Mouse (Mus musculus): ENCODE measurements around the gene Usp30.
A peak's percentile ranks its signal among the peaks of the same experiment; 100 is the strongest.

Gene Usp30

DNA sequence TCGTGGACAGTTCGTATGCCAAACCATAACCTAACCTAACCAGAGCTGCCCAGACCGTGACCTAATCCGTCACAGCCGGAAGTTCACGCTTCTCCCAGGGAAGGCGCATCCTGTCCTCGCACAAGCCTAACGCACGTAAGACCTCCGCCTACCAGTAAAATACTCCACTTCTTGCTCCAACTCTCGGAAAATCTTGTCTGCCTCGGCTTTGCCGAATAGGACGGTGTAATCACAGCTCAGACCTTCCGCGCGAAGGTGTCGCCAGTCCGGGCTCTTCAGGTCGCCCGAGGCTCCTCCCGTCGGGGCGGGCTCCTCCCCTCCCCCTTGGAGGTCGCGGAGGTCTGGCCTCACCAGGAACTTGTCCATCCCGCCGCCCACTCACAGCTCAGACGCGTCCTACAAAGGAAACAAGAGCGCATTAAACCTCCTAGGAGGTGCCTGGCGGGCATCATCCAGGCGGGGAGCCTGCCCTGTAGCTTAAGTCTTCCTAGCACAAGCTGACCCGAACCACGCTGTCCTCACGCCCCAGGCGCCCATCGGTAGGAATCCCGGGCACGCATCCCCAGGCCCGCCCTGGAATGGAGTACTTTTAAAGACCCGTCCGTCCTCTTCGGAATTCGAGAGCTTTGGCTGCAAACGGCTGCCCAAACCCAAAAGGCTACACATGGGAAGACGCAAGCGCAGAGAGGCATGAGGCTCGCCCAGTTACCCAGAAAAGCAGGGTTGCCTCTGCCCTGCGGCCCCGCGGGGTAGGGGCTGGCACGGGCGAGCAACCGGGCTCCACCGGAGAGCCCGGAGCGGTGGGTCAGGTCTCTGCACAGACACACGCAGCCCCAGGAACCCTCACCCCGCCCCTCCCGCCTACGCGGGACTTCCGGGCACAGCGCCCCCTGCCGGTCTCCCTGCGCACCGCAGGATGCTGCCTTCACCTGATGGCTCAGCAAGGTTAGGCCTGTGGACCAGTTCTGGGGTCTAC, 62.4 kb downstream of the Usp30 start, which contains the start of gene Alkbh2:
Gene Alkbh2 (minus strand): TSS at position 845 of the 976 bp plus-strand sequence.
- peak; percentile 77 to 91 for DNase-seq (ENCODE audit: low spot score in 2 of 2)

DNA sequence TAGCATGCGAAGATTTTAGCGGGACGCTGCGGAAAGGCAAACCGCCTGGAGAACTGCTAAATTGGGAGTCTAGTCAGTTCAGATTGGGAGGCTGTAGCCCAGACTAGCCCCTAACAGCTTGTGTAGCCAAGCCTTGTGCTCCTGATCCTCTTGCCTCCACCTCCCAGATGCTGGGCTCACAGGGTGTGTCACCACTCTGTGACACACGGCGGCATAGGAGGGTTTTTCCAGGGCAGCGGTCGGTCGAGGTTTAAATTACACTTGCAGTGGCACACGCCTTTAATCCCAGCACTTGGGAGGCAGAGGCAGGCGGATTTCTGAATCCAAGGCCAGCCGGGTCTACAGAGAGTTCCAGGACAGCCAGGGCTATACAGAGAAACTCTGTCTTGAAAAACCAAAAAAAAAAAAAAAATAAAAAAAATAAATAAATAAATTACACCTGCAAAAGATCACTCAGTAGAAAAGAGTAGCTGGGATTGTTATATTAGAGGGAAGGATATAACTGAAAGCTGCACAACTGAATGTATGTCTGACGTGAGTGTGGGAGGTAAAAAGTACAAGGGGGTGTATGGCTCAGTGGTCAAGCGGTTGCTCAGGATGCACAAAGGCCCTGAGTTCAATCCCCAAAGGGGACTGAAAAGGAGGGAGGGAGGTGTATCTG, 64.4 kb downstream of the Usp30 start:
- DNase-seq (ENCODE audit: low spot score in 2 of 2), result peak in 1 of 2 experiments; percentile 14

DNA sequence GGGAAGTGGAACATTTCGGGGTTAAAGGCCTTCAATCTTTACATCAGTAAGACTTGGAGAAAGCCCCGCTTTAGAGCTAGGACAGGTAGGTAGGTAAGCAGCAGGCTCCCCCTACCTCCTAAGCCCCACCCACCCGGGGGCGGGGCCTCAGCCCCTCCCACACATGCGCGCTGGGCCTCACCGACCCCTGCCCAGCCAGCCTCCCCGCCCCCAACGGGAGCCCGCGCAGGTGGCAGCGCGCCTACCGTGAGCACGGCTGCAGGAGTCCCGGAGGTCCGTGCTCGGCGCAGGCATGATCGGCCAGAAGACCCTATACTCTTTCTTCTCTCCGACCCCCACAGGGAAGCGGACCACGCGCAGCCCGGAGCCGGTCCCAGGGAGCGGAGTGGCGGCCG, 64.9 kb downstream of the Usp30 start, which contains the start of gene Ung:
Gene Ung (plus strand): TSS at position 176 of the 395 bp plus-strand sequence.
- peak; percentile 72 to 77 for DNase-seq (ENCODE audit: low spot score in 2 of 2)

DNA sequence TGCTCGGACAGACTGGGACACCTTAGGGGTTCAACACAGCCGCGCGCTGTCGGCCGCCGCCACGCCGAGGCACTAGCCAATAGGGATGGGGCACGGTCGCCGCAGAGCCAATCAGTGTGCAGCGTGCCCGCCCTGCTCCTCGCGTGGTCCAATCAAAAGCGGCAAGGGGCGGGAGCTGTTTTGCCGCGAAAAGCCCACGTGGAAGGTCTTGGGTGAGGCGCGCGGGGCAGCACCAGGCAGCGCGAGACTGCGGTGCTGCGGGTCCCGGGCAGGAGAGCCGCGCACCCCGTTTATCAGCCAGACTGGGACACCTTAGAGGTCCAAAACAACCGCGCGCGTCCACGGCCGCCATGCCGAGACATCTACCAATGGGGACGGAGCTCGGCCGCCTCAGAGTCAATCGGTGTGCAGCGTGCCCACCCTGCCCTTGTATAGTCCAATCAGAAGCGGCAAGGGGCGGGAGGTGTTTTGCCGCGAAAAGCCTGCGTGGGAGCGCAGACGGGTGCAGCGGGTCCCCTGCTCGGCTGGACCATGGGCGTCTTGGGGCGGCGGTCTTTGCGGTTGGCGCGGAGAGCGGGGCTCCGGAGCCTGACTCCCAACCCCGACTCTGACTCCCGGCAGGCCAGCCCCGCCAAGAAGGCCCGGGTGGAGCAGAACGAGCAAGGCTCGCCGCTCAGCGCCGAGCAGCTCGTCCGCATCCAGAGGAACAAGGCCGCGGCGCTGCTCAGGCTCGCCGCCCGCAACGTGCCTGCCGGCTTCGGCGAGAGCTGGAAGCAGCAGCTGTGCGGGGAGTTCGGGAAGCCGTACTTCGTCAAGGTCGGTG, 65.6 kb downstream of the Usp30 start:
- DNase-seq (ENCODE audit: low spot score in 2 of 2), result peak; percentile 89 to 95

DNA sequence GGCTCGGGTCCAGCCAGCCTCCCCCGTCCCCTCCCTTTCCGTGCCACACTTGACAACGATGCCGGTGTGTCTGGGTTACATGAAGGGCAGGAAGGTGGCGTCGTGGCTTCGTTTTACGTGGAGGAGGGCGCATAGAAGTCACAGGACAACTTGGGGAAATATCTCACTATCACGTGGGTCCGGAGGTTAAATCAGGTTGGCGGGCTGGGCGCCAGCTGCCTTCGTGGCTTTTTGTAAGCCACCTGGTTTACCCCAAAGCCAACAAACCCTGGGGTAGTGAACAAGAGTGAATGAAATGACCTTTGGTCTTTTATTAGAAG, 66.2 kb downstream of the Usp30 start:
- DNase-seq (ENCODE audit: low spot score in 2 of 2), result peak in 1 of 2 experiments; percentile 37

DNA sequence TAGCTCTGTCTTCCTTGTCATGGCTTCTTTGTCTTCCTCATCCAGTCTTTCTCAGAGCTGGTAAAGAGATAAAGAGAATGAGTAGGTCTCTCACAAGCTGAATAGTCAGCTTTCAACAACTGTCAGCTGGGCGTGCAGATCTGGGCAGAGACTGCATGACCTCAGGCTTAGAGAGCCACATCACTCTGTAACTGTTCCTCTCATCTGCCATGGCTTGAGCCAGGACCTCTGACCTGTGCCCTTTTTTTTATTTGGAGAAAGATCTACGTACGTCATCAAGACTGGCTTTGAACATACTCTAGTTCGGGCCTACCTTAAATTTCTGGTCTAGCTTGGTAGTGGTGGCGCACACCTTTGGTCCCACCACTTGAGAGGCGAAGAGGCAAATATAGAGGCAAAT, 67.6 kb downstream of the Usp30 start:
- DNase-seq (ENCODE audit: low spot score in 2 of 2), result no peak

DNA sequence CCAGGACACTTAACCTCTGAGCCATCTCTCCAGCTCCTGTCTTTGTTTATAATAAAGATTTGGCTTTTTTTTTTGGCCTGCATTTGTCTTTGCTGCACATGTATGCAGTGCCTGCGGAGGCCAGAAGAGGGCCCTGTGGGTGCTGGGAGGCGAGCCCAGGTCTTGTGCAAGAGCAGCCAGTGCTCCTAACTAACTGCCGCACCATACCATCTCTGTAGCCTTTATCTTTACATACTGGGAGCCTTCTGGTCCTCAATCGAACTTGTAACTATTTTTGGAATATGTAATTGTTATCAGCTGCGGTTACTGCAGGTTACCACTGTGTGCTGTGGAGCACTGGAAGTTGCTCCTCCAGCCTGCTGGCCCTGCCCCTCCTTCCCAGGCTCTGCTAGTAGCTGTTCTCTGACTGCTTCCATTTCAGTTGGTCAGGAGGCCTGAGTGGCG, 68.9 kb downstream of the Usp30 start:
- no peak for DNase-seq (ENCODE audit: low spot score in 2 of 2)

DNA sequence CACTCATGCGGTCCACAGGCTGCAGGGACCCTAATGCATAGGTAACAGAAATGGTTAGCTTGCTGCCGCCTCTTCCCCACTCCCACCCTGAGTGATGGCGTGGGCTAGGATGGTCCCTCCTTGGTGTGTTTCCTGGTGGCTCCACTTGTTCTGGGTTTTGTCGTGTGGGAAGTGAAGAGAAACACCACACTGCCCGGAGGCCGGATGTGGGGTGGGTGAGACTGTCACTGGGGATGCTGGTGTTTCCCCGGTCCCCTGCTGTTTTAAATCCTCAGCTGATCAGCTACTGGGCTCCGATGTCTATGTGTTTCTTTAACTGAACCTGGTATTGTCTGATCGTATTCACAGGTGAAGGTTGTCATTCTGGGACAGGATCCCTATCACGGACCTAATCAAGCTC, 70.3 kb downstream of the Usp30 start:
- no peak for DNase-seq (ENCODE audit: low spot score in 2 of 2)

DNA sequence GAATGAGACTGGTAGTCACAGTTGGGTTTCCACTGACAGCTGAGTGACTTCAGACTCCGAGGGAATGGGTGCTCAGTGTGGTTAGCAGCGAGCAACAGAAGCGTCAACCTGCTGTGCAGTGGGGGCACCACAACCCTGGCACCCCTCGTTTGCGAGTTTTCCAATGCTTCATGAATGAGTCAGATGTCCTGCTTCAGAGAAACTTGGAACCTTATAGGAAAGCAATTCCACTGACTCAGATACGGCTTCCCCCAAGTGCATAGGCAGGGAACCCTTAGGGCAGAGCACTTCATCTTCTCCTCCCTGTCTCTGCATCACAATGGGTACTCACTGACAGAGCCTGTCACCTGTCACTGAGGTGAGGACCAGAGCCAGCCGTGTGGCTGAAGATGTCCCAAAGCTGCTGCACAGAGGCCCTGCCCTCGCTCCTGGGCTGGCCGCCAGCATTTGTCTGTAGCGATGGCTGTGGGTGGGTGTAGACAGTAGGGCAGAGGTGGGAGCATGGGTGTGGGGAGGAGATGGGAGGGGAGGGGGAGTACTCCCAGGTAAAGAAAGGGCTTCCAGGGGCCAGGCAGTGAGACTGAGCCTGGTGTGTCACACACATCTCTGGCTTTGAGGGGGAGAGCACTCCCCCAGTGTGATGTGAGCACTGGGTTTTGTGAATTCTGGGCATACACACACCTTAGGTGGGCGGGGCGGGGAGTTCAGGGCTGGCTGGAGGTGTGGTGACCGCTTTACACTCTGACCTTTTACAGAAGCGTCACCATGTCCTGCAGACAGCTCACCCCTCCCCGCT, 72.4 kb downstream of the Usp30 start:
- DNase-seq (ENCODE audit: low spot score in 2 of 2), result no peak

DNA sequence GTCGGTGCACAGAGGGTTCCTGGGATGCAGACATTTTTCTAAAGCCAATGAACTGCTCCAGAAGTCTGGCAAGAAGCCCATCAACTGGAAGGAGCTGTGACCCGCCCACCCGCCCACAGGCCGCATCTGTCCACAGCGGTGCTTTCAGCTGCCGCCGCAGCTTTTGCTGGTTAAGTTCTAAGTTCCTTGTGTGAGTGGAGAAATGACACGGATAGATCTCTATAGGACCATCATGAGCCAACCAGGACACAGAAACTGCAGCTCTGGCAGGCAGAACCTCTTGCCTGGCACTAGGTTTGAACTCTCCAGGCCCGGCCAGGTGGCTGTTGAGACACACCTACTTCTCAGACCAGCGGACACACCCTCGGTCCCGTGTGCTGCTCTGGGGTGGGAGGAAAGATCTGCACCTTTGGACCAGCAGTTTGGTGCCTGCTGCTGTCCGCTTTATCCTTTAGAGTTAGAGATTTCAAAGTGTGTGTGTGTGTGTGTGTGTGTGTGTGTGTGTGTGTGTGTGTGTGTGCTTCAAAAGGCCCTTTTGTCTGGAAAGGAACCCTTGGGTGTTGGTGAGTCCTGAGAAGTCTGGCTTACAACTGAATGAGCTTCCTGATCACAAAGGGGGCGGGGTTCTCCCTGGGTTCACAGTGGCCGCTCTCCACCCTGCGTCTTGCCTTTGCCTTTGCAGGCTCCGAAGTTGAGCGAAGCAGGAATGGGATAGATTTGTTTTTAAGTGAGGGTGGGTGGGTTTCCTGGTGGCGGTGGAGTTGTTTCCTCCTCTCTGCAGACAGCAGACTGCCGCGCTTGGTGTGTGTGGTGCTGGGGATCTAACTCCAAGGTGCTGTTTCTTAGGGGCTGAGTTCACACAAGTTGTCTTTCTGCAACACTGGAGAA, 73.3 kb downstream of the Usp30 start:
- DNase-seq (ENCODE audit: low spot score in 2 of 2), result no peak

DNA sequence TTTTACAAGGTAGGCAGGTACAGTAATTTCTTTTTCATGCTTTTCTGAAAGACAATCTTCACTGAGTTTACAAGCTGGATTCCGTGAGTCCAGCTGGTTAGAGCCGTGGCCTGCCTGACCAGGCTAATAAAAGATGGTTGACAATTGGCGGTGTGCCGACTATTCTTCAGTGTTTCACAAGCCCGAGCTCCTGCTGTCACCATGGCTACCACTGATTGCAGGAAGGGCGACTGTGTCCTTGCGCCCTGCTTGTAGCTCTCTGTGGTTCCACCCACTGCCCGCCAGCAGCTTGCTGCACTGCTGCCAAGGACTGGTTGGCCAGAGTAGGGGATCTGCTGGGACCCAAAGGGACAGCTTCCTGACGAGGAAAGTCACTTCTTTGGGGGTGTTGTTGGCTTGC, 73.9 kb downstream of the Usp30 start:
- DNase-seq (ENCODE audit: low spot score in 2 of 2), result no peak

DNA sequence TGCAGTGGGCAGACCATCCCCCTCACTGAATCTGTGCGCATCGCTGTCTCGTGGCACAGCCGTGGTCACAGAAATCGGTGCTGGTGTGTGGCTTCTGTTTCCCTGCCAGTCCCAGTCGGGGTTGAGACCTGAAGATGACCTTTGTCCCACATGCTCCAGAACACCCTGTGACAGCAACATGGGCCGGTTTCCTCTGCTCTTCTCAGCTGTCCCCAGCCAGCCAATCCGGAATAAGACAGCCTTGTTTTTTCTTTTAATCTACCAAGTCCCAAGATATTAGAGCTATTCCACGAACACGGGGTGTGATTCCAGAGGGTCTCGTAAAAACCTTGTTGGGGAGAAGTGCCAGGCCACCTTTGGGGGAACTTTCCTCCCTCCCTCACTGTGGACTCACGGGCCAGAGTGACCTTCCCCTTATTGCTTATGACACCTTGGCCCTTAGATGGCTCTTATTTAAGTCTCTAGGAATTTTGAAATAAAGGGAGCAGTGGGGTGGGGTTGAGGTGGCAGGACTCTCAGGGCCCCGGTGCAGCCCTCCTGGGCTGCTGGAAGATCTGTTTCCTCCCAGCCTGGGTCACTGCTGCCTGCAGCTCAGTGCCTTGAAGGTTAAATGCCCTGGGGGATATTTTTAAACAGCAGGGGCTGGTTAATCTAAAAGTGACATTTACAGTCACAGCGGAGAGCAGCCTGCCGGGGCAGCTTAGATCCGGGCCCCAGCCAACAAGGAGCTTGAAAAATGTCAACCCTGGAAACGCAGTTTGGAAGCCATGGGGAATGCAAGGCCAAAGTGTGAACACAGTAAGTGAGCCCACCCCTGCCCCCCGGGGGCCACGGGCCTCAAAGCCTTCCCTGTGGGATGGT, 81.0 kb downstream of the Usp30 start, which contains the start of gene Acacb:
Gene Acacb (plus strand): TSS at position 508 of the 861 bp plus-strand sequence.
- DNase-seq (ENCODE audit: low spot score in 2 of 2), result no peak

DNA sequence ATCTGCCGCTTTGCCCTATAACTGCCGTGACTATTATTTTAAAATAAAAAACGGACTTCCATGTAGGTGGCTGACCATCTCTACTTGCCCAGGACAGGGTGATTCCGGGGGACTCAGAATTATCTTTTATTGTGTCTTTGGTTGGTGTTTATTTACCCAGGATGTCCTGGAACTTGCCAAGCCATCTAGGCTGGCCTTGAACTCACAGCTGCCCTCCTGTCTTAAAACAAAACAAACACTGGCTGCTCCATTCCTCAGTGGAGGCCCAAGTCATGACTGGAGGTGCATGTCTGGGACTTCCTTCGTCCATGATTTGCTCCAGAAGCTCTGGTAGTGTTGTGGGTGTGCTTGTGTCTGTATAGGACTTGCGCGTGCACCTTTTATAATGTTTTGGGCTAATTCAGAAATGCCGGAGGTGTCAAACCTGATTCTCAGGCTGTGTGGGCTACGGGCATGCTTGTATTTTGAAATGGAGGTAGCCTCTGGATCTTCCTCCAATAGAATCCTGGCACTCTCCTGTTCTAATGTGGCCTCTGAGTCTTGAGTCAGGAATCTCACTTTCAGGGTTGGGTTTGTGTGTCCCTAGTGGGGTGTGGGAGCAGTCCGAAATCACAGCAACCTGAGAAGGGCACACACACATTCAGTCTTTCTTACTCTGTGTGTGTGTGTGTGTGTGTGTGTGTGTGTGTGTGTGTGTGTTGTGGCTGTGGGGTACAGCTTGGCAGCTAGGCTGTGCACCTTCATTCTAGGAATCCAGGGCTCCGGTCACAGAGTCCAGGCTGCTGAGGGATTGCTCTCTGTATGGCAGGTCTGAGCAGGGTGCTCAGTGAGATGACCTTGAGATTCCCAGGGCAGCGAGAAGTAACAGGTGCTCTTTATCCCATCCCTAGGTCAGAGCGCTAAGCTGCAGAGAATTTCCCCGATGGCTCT, 82.0 kb downstream of the Usp30 start:
- no peak for DNase-seq (ENCODE audit: low spot score in 2 of 2)

DNA sequence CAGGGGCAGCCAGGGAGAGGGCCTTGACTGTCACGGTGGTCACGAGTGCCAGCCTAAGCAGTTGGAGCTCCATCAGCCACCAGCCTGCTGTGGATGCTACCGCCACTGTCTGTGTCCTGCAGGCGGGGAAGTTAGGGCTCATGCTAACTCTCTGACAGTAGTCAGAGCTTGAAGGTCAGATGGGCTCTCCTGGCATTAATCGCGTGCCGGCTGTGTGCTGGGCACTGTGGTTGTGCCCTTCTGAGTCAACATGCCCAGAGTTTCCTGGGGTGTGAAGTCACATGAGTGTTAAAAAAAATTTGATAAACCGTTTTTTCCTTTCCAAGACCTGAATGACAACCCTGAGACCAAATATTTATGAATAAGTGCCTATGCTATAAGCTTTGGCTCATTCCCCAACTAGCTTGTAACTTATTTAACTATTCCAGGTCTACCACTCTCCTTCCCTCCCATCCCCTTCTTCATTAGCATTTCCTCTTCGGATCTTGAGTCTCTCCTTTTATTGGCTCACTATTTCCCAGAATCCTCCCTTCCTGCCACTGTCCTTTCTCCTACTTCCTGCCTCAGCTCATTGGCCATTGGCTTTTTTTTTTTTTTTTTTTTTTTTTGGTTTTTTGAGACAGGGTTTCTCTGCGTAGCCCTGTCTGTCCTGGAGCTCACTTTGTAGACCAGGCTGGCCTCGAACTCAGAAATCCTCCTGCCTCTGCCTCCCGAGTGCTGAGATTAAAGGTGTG, 87.3 kb downstream of the Usp30 start:
- no peak for DNase-seq (ENCODE audit: low spot score in 2 of 2)

DNA sequence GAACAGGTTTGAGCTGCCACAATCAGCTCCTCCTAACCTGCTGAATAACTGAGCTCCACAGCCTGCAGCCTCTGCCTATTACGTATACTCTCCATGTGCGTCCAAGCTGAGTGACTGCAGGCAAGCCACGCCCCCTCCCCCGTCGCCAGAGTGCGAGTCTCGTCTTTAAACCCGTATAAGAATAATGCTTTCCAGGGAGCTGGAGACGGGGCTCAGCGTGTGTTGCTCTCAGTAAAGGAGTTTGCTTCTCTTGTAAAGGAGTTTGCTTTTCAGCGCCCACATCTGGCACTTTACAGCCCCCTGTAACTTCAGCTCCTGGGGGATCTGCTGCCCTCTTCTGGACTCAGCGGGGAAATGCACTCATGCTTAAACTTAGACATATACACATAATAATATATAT, 88.2 kb downstream of the Usp30 start:
- no peak for DNase-seq (ENCODE audit: low spot score in 2 of 2)

DNA sequence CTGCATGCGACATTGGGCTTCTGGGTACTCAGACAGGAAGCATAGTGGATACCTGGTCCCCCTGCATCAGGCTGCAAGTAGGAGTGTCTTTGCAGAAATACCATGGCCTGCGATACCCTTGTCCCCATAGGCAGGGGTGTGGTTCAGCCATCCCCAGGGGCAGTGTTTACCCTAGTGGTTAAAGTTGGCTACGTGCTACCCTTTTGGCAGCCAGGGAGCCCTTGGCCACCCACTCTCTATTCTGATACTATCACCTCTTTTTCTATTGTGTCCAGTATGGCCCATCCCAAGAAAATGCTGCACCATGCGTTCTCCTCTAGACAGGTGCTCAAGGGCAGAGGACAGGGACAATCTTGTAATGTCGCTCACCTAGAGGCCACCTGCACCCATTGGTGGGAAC, 89.5 kb downstream of the Usp30 start:
- DNase-seq (ENCODE audit: low spot score in 2 of 2), result no peak

Data from thymus, postnatal 10 days (tissue).